Mouse (Mus musculus) forebrain, embryonic 12.5 days (tissue): ENCODE measurements around the gene Ptpn22. TPM values are rescaled to one million over a fixed set of nuclear protein-coding genes. Genes with fewer than 3 reads are reported as not detected.

Experiments used
- polyA plus RNA-seq: library from polyadenylated mRNA; unstranded; fragments of >200 nt; fragmentation: Nextera tagmentation; extraction: Ambion mirVana; gene quantifications from 2 replicates; pipeline ENCODE4 v1.2.1, GENCODE M21; 2016

The Ptpn22 gene
- polyA plus RNA-seq, 1 experiment from 2014 or later = 0.29 TPM

Other genes with a start within 250 kb of the Ptpn22 start
- 0.17 TPM in 1 of 2 replicates, not detected in the other for gene Atg4a-ps, start 213.7 kb upstream of the Ptpn22 start, polyA plus RNA-seq
- gene Olfml3, start 121.8 kb upstream of the Ptpn22 start, polyA plus RNA-seq = 5.3 and 7.2 TPM in 2 replicates
- gene Gm10964, start 120.4 kb upstream of the Ptpn22 start, polyA plus RNA-seq = not detected in 2 replicates
- gene Hipk1, start 68.2 kb upstream of the Ptpn22 start, polyA plus RNA-seq = 18.2 and 18.5 TPM in 2 replicates
- gene Dclre1b, start 50.4 kb upstream of the Ptpn22 start, polyA plus RNA-seq = 29.7 and 32.4 TPM in 2 replicates
- 23.7 and 23.9 TPM in 2 replicates for gene Ap4b1, start 50.3 kb upstream of the Ptpn22 start, polyA plus RNA-seq
- gene Gm43064, start 50.2 kb upstream of the Ptpn22 start, polyA plus RNA-seq = 0.10 TPM in 1 of 2 replicates, not detected in the other
- gene Bcl2l15, start 27.2 kb upstream of the Ptpn22 start, polyA plus RNA-seq = 0.28 and 0.42 TPM in 2 replicates
- 23.2 and 25.2 TPM in 2 replicates for gene Rsbn1, start 54.3 kb downstream of the Ptpn22 start, polyA plus RNA-seq
- 49.9 and 52.9 TPM in 2 replicates for gene Phtf1, start 108.3 kb downstream of the Ptpn22 start, polyA plus RNA-seq